20 mouse cellular contexts compared by ENCODE assay signal in the genomic region with DNA sequence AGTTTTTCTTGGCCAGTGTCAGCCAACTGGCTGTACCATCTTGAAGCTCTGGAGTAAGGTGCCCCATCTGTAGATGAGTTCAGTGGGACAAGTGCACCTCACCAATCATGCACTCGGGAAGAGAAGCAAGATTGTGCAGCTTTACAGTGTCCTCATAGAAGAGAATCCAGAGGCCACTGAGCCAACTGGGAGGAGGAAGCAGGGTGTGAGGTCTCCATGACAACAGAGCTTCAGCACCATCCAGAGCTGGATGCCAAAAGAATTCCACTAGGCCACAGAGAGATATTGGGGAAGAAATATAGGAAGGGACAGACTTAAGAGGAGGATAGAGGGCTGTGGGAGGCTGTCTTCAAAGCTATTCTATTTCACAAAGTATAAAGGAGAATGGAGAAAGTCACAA. TPM values are rescaled to one million over a fixed set of nuclear protein-coding genes. Genes with fewer than 3 reads are reported as not detected.
"Had no signal": no experiment of that assay in that cellular context is flagged by ENCODE, and none has a peak within 500 bp of the region (broad histone marks: within the 10 kb centered on the region; RNA-seq: fewer than 3 reads in every experiment).

No protein-coding gene starts in this region.

- H3K27ac ChIP-seq: limb, embryonic 13.5 days; liver, embryonic 14.5 days; neural tube, embryonic 15.5 days; stomach, embryonic 15.5 days had no signal

- H3K9me3 ChIP-seq: limb, embryonic 13.5 days; neural tube, embryonic 15.5 days; stomach, embryonic 15.5 days had no signal

- H3K4me2 ChIP-seq: limb, embryonic 13.5 days; neural tube, embryonic 15.5 days; stomach, embryonic 15.5 days had no signal

- H3K9ac ChIP-seq: limb, embryonic 13.5 days; liver, embryonic 14.5 days; neural tube, embryonic 15.5 days; stomach, embryonic 15.5 days had no signal

- H3K4me1 ChIP-seq: limb, embryonic 13.5 days; neural tube, embryonic 15.5 days; stomach, embryonic 15.5 days had no signal

- H3K4me3 ChIP-seq: limb, embryonic 13.5 days; myocyte; neural tube, embryonic 15.5 days; stomach, embryonic 15.5 days had no signal

- H3K27me3 ChIP-seq: limb, embryonic 13.5 days; neural tube, embryonic 15.5 days; stomach, embryonic 15.5 days had no signal

- ATAC-seq: intestine, embryonic 16.5 days had no signal

- DNase-seq: kidney, adult 8-10 months; kidney, postnatal 4 days; left cerebral cortex, postnatal 4 days; lung, adult 18-20 months; lung, postnatal 36 days; thymus, postnatal 4 days had no signal

- H3K36me3 ChIP-seq: limb, embryonic 13.5 days; neural tube, embryonic 15.5 days; stomach, embryonic 15.5 days had no signal

RNA-seq across cellular contexts. Expression of a gene that starts 0.9 kb away (rescaled TPM):
- total RNA-seq: layer of hippocampus, adult 8-10 months; layer of hippocampus, postnatal 14 days; left cerebral cortex, adult 18-20 months; left cerebral cortex, postnatal 10 days; left cerebral cortex, postnatal 4 days; liver, adult 2 months; megakaryocyte, adult 5-6 weeks had no signal
- polyA plus RNA-seq: intestine, embryonic 16.5 days; kidney, embryonic 16.5 days; liver, adult 2 months; liver, embryonic 14.5 days; myocyte; spleen, adult 2 months had no signal

RNA-seq across cellular contexts. Expression of a gene that starts 41.6 kb away (rescaled TPM):
- total RNA-seq: megakaryocyte, adult 5-6 weeks had no signal
- polyA plus RNA-seq: myocyte; spleen, adult 2 months had no signal
